Mouse (Mus musculus) CH12.LX (cell line): ENCODE data around the gene Actn4. TPM values are rescaled to one million over a fixed set of nuclear protein-coding genes. Genes with fewer than 3 reads are reported as not detected.

Experiments used
- DNase-seq: peaks from one replicate; pipeline ENCODE4 v3.0.0-alpha.2; 2013; ENCODE audit errors: extremely low read depth
- H3K27ac ChIP-seq: 2 replicates; pipeline ENCODE4 v1.5.1; 2012; ENCODE audit warnings: low read depth, mild to moderate bottlenecking, control low read depth, moderate library complexity; ENCODE audit not compliant: insufficient read depth
- H3K27me3 ChIP-seq: replicated peaks from 2 replicates; pipeline ENCODE3; 2012; ENCODE audit warnings: inconsistent platforms
- H3K36me3 ChIP-seq, 2 experiments: replicated peaks in 1 of 2; 2 replicates each; pipeline versions ENCODE3 to v1.6.1; 2012; ENCODE audit warnings: inconsistent platforms in 1 of 2, low read length in 1 of 2, mild to moderate bottlenecking in 1 of 2, mixed read lengths in 1 of 2, moderate library complexity in 1 of 2; ENCODE audit not compliant: control insufficient read depth in 1 of 2, insufficient read depth in 1 of 2
- H3K4me1 ChIP-seq, 2 experiments: 2 replicates each; pipeline ENCODE4 v1.6.1; 2012; ENCODE audit warnings: inconsistent platforms in 1 of 2, moderate library complexity in 1 of 2; ENCODE audit not compliant: insufficient read depth in 2 of 2, control insufficient read depth in 1 of 2
- H3K4me2 ChIP-seq: 2 replicates; pipeline ENCODE4 v1.6.1; 2012; ENCODE audit warnings: low read depth, mild to moderate bottlenecking, control low read depth; ENCODE audit not compliant: poor library complexity, insufficient read depth, severe bottlenecking
- H3K4me3 ChIP-seq, 3 experiments: fragments of 150-350 bp in 1 of 3; sonication (generic) in 1 of 3; replicated peaks in 1 of 3; 2 replicates each; pipeline versions ENCODE3 to v1.5.1; 2011 to 2012; ENCODE audit warnings: low read depth in 2 of 3, low read length in 2 of 3, mild to moderate bottlenecking in 2 of 3, moderate library complexity in 2 of 3, control low read depth in 1 of 3, improper control_type of control experiment in 1 of 3, inconsistent platforms in 1 of 3, mixed read lengths in 1 of 3; ENCODE audit not compliant: poor library complexity in 1 of 3
- H3K79me2 ChIP-seq: replicated peaks from 2 replicates; pipeline ENCODE4 v1.6.1; 2012; ENCODE audit warnings: mild to moderate bottlenecking, moderate library complexity; ENCODE audit not compliant: control insufficient read depth, poor library complexity, insufficient read depth, severe bottlenecking; ENCODE audit errors: extremely low read depth
- H3K9ac ChIP-seq: 2 replicates; pipeline ENCODE4 v1.6.1; 2012; ENCODE audit warnings: low read depth, mild to moderate bottlenecking, control low read depth, moderate library complexity; ENCODE audit not compliant: insufficient read depth
- H3K9me3 ChIP-seq: replicated peaks from 2 replicates; pipeline ENCODE3; 2012; ENCODE audit warnings: low read length, inconsistent platforms, mixed read lengths
- CTCF ChIP-seq, 2 experiments: IDR thresholded peaks in 1 of 2; conservative IDR thresholded peaks in 1 of 2; 2 replicates each; pipeline ENCODE4 v1.5.1; 2011 to 2012; ENCODE audit warnings: low read depth in 2 of 2, low read length in 2 of 2, improper control_type of control experiment in 1 of 2, inconsistent platforms in 1 of 2, mild to moderate bottlenecking in 1 of 2, moderate library complexity in 1 of 2
- GABPA ChIP-seq: IDR thresholded peaks from 2 replicates; pipeline ENCODE4 v1.6.1; 2012; ENCODE audit warnings: low read depth, low read length, improper control_type of control experiment, inconsistent platforms; ENCODE audit not compliant: insufficient replicate concordance
- MAZ ChIP-seq: IDR thresholded peaks from 2 replicates; pipeline ENCODE4 v1.6.1; 2012; ENCODE audit warnings: low read depth, mild to moderate bottlenecking, inconsistent platforms, low read length, improper control_type of control experiment, moderate library complexity
- MEF2A ChIP-seq: IDR thresholded peaks from 2 replicates; pipeline ENCODE4 v1.6.1; 2014; ENCODE audit warnings: low read depth, mild to moderate bottlenecking, inconsistent platforms, low read length, improper control_type of control experiment, borderline replicate concordance
- RAD21 ChIP-seq: IDR thresholded peaks from 2 replicates; pipeline ENCODE4 v1.6.1; 2011; ENCODE audit warnings: low read depth, mild to moderate bottlenecking, low read length, improper control_type of control experiment, moderate library complexity
- TBP ChIP-seq: conservative IDR thresholded peaks from 2 replicates; pipeline ENCODE4 v1.6.1; 2011; ENCODE audit warnings: low read depth, low read length, improper control_type of control experiment
- TCF12 ChIP-seq: IDR thresholded peaks from 2 replicates; pipeline ENCODE4 v1.6.1; 2014; ENCODE audit warnings: low read depth, mild to moderate bottlenecking, inconsistent platforms, low read length, improper control_type of control experiment
- ZC3H11A ChIP-seq: IDR thresholded peaks from 2 replicates; pipeline ENCODE4 v1.6.1; 2012; ENCODE audit warnings: low read depth, mild to moderate bottlenecking, inconsistent platforms, low read length, improper control_type of control experiment
- dilution Hi-C: fragments of 300-500 bp; cut with MboI; formaldehyde crosslinking; loops from 2 replicates; pipeline ENCODE4 v1.14.3; 2020; ENCODE audit warnings: low sequenced_read_pairs; ENCODE audit not compliant: extremely low pct_unique_long_range_greater_than_20kb, extremely low pct_ligation_motif_present
- in situ Hi-C: fragments of 300-500 bp; cut with MboI; formaldehyde crosslinking; loops from 3 replicates; pipeline ENCODE4 v1.14.3; 2019; ENCODE audit warnings: low sequenced_read_pairs, low pct_ligation_motif_present, low pct_unique_long_range_greater_than_20kb, mixed read lengths
- polyA plus RNA-seq: library from polyadenylated mRNA; unstranded; fragments of >175 nt; gene quantifications from 2 replicates; pipeline ENCODE4 v1.2.1, GENCODE M21; 2012; ENCODE audit warnings: low read depth; ENCODE audit not compliant: insufficient read length
- total RNA-seq, 2 experiments: library from RNA; depleted of rRNA; stranded (reverse); fragments of 300-350 nt in 1 of 2; fragments of >200 nt in 1 of 2; gene quantifications; 2 replicates each; pipeline ENCODE4 v1.2.3; 2012 to 2014

Actn4 gene
- total and polyA plus RNA-seq, 3 experiments, result 56.9 to 145 (median 63.4) TPM

- Histone ChIP-seq H3K4me2 (no peak overlapping the region), H3K79me2 (peaks cover 38% of the 10 kb centered on the region), H3K27ac (no peak overlapping the region), H3K4me3 (no peak overlapping the region), H3K4me1 (peaks cover 0 to 72% of the 10 kb centered on the region in 2 experiments; a peak in 2 of 4 replicates), H3K9me3 (no peaks in the 10 kb centered on the region), H3K27me3 (no peaks in the 10 kb centered on the region), H3K9ac (no peak overlapping the region), H3K36me3 (peaks cover 0 to 77% of the 10 kb centered on the region in 2 experiments)
- dilution Hi-C loops, result no loop called here
- DNase-seq, result no peak
- in situ Hi-C loops, result no loop called here
- TF ChIP-seq RAD21 (no peak), ZC3H11A (no peak)
These were observed 22.5 kb downstream of the Actn4 start for GRCm38 (mm10) chr7:28939418-28940183.

DNA sequence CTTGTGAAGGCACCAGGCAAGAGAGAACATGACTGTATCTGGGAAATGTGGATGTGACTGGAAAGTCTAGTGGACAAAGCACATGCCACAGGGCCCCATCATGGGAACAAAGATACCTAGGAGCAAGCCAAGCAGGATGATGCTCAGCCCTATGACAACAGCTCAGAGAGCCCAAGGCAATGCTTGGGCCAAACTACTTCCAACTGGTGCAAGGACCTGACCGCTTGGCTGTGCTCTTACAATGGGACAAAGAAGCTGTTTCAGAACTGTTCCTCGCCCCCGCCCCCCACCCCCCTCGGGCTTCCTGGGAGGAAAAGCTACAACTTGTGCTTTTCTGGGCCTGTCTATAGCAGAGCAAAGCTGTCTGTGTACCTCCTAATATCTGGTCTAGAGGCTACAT is 23.5 kb downstream of the Actn4 start:
- Histone ChIP-seq H3K4me3 (no peak overlapping the region), H3K4me2 (no peak overlapping the region), H3K79me2 (peaks cover 36% of the 10 kb centered on the region), H3K27ac (no peak overlapping the region), H3K27me3 (no peaks in the 10 kb centered on the region), H3K36me3 (peaks cover 0 to 82% of the 10 kb centered on the region in 2 experiments), H3K4me1 (peaks cover 0 to 72% of the 10 kb centered on the region in 2 experiments; a peak in 2 of 4 replicates), H3K9ac (no peak overlapping the region), H3K9me3 (no peaks in the 10 kb centered on the region)
- DNase-seq, result no peak
- dilution Hi-C loops, result no loop called here
- in situ Hi-C loops, result no loop called here
- TF ChIP-seq MAZ, result no peak
- no peak for TF ChIP-seq TBP
- no peak for TF ChIP-seq GABPA
- TF ChIP-seq MEF2A, result no peak

GRCm38 (mm10) chr7:28936787-28937186 is 25.4 kb downstream of the Actn4 start:
- TF ChIP-seq CTCF (conservative IDR thresholded peaks at IDR 0.05 in 1 of 2, IDR thresholded peaks at IDR 0.05 in 1 of 2; ENCODE audit: low read depth in 2 of 2, low read length in 2 of 2) (no peak), TCF12 (no peak)
- TF ChIP-seq, all 38 proteins: peak for 0
- DNase-seq, result no peak
- H3K4me1 ChIP-seq, result peaks cover 0 to 69% of the 10 kb centered on the region in 2 experiments; a peak in 2 of 4 replicates
- no peak overlapping the region for H3K4me3 ChIP-seq
- H3K27ac ChIP-seq, result no peak overlapping the region
- peaks cover 0 to 72% of the 10 kb centered on the region in 2 experiments for H3K36me3 ChIP-seq
- dilution Hi-C loops (no loop called here), in situ Hi-C loops (no loop called here)
- H3K9me3 ChIP-seq, result no peaks in the 10 kb centered on the region
- H3K9ac ChIP-seq, result no peak overlapping the region
- peaks cover 30% of the 10 kb centered on the region for H3K79me2 ChIP-seq
- no peaks in the 10 kb centered on the region for H3K27me3 ChIP-seq
- no peak overlapping the region for H3K4me2 ChIP-seq
